ENCODE assay signal across 26 mouse cellular contexts in the genomic region with DNA sequence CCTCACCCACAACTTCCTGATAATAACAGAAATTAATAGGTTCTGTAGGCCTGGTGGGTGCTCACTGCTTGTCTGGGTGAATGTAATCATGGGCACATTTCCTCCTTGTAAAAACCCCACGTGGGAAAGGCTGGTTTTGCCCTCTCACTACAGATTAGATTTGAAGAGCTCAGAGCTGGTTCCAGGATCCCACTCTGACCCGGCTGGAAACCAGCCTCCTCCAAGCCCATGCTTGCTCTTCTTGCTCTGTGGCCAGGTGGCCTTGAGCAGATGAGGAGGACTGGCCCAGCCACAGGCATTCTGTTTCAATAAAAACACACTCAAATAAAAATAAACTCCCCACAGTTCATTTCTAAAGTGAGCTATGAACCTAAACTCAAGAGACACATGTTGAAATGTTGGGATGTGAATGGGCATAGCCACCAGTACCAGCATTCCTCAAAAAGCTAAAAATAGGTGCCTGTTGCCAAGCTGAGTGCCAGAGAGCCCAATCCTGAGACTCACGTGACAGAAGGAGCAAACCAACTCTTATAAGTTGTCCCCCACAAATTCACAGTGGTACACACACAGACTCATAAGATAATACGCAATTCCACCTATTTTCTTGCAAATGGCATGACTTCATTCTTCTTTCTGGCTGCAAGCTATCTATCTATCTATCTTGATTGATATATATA.
DNase-seq lines count a peak whose midpoint lies in the region; ATAC-seq and TF ChIP-seq lines count a peak whose summit lies in the region.
"Had no signal": no experiment of that assay in that cellular context is flagged by ENCODE, and none has a peak within 500 bp of the region (broad histone marks: within the 10 kb centered on the region; RNA-seq: fewer than 3 reads in every experiment).

No protein-coding gene starts in this region.

- DNase-seq in gastrocnemius, adult 2 months: no peak
- no peak for DNase-seq in gastrocnemius, postnatal 4 days (ENCODE audit: low spot score in 2 of 2)
- DNase-seq in heart, postnatal 36 days: no peak
- peak; percentile 30 for DNase-seq in ovary, postnatal 36 days (ENCODE audit: low spot score)
- no peak for DNase-seq in ovary, postnatal 10 days (ENCODE audit: low spot score)
- no peak for DNase-seq in cerebellum, postnatal 36 days
- DNase-seq: adrenal gland, postnatal 10 days; adrenal gland, postnatal 36 days; cerebellum, adult 18-20 months; cerebellum, adult 9-10 months; cerebellum, postnatal 14 days; gastrocnemius, postnatal 10 days; gastrocnemius, postnatal 36 days; heart, adult 18-20 months had no signal

- peak overlapping the region; percentile 8; the same call in 1 of the 2 replicates for H3K27ac ChIP-seq in gastrocnemius, adult 2 months
- H3K27ac ChIP-seq in heart, embryonic 16.5 days (ENCODE audit: low read length): peak overlapping the region; percentile 14; the same call in 1 of the 2 replicates
- H3K27ac ChIP-seq: embryonic facial prominence, embryonic 12.5 days; embryonic facial prominence, embryonic 15.5 days; forebrain, embryonic 12.5 days; forebrain, embryonic 15.5 days; heart, embryonic 10.5 days; heart, embryonic 15.5 days; hindbrain, embryonic 14.5 days; hindbrain, postnatal 0 days had no signal

- ATAC-seq in heart, embryonic 16.5 days (replicated peaks; ENCODE audit: extremely low read depth, insufficient read depth, low FRiP score): no peak
- ATAC-seq: forebrain, embryonic 15.5 days; hindbrain, postnatal 0 days; inflammation-experienced regulatory T-cells, adult 6 months; intestine, embryonic 16.5 days; Patski had no signal

- H3K9me3 ChIP-seq in heart, embryonic 16.5 days (replicated peaks; ENCODE audit: control insufficient read depth, low read length): no peaks in the 10 kb centered on the region
- H3K9me3 ChIP-seq: embryonic facial prominence, embryonic 12.5 days; embryonic facial prominence, embryonic 15.5 days; forebrain, embryonic 12.5 days; forebrain, embryonic 15.5 days; heart, embryonic 10.5 days; heart, embryonic 15.5 days had no signal

- WGBS in heart, embryonic 16.5 days: 49% methylated on average over 4 of the region's 4 CpGs

- no peaks in the 10 kb centered on the region for H3K36me3 ChIP-seq in heart, embryonic 16.5 days (ENCODE audit: control insufficient read depth, insufficient read depth)
- H3K36me3 ChIP-seq: embryonic facial prominence, embryonic 12.5 days; embryonic facial prominence, embryonic 15.5 days; forebrain, embryonic 12.5 days; forebrain, embryonic 15.5 days; heart, embryonic 10.5 days; heart, embryonic 15.5 days had no signal

- H3K27me3 ChIP-seq in heart, embryonic 16.5 days (ENCODE audit: control insufficient read depth, insufficient read depth, low read length): no peaks in the 10 kb centered on the region
- H3K27me3 ChIP-seq: embryonic facial prominence, embryonic 12.5 days; embryonic facial prominence, embryonic 15.5 days; forebrain, embryonic 15.5 days; heart, embryonic 15.5 days; Patski had no signal

- intact Hi-C loops in gastrocnemius, adult 2 months (cut with DNase I): no loop called here
- intact Hi-C loops in heart, postnatal 36 days (cut with DNase I): no loop called here

- TF ChIP-seq CTCF in gastrocnemius, adult 2 months (IDR thresholded peaks at IDR 0.05): no peak

- no peak overlapping the region for H3K4me3 ChIP-seq in gastrocnemius, adult 2 months
- H3K4me3 ChIP-seq in heart, embryonic 16.5 days (ENCODE audit: low read length): no peak overlapping the region
- H3K4me3 ChIP-seq: embryonic facial prominence, embryonic 12.5 days; embryonic facial prominence, embryonic 15.5 days; forebrain, embryonic 12.5 days; forebrain, embryonic 15.5 days; heart, embryonic 10.5 days; heart, embryonic 15.5 days had no signal

- no peak overlapping the region for H3K4me2 ChIP-seq in heart, embryonic 16.5 days (ENCODE audit: low read depth, low read length)
- H3K4me2 ChIP-seq: embryonic facial prominence, embryonic 12.5 days; embryonic facial prominence, embryonic 15.5 days; forebrain, embryonic 12.5 days; forebrain, embryonic 15.5 days; heart, embryonic 15.5 days; hindbrain, embryonic 14.5 days had no signal

- H3K4me1 ChIP-seq in heart, embryonic 16.5 days (ENCODE audit: control insufficient read depth, insufficient read depth, low read length): peaks cover 9% of the 10 kb centered on the region
- H3K4me1 ChIP-seq: embryonic facial prominence, embryonic 15.5 days had no signal

- H3K9ac ChIP-seq in heart, embryonic 16.5 days (ENCODE audit: low read length): no peak overlapping the region
- H3K9ac ChIP-seq: embryonic facial prominence, embryonic 12.5 days; embryonic facial prominence, embryonic 15.5 days; forebrain, embryonic 12.5 days; forebrain, embryonic 15.5 days; heart, embryonic 15.5 days; hindbrain, embryonic 14.5 days had no signal
